Mouse (Mus musculus) megakaryocyte, embryonic 14.5 days (primary cell): ENCODE data around the gene Ern1. TPM values are rescaled to one million over a fixed set of nuclear protein-coding genes. Genes with fewer than 3 reads are reported as not detected.

Experiments used
- H3K27me3 ChIP-seq: replicated peaks from 2 replicates; pipeline ENCODE3; 2012; ENCODE audit warnings: inconsistent platforms
- H3K36me3 ChIP-seq: replicated peaks from 2 replicates; pipeline ENCODE3; 2012; ENCODE audit warnings: low read length, inconsistent platforms, mixed read lengths
- H3K4me1 ChIP-seq: 2 replicates; pipeline ENCODE4 v1.6.1; 2012; ENCODE audit warnings: inconsistent platforms
- H3K4me3 ChIP-seq: replicated peaks from 2 replicates; pipeline ENCODE3; 2012; ENCODE audit warnings: moderate library complexity, mild to moderate bottlenecking, inconsistent platforms
- H3K9me3 ChIP-seq: 2 replicates; pipeline ENCODE4 v1.6.1; 2012; ENCODE audit warnings: inconsistent platforms
- FLI1 ChIP-seq: IDR thresholded peaks from 2 replicates; pipeline ENCODE4 v1.6.1; 2012; ENCODE audit warnings: low read length, inconsistent platforms, mixed read lengths
- GATA1 ChIP-seq: IDR thresholded peaks from 3 replicates; pipeline ENCODE4 v1.6.1; 2012; ENCODE audit warnings: mixed read lengths, low read length, inconsistent platforms, borderline replicate concordance
- polyA plus RNA-seq: library from polyadenylated mRNA; stranded (reverse); fragments of >175 nt; gene quantifications from 2 replicates; pipeline ENCODE4 v1.2.3, GENCODE M21; 2012; ENCODE audit warnings: low replicate concordance; ENCODE audit not compliant: insufficient read depth

The Ern1 gene
- polyA plus RNA-seq, 1 experiment, result 0.86 TPM

DNA sequence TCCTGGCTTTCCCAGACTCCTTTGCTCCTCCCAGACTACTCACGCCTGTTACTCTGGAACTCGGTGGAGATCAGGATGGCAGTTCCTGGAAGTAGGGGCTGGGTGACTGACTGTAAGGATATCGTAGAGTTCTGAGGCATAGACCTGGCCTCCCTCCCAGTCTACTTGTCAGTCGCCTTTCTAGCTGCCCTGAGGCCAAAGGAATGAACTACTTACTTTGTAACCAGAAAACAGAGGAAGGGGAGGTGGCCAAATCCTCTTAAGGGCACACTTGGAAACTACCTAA is 94.4 kb downstream of the Ern1 start:
- TF ChIP-seq GATA1 (no peak), FLI1 (no peak)
- H3K4me3 ChIP-seq, result no peak overlapping the region
- H3K36me3 ChIP-seq, result peaks cover 49% of the 10 kb centered on the region
- H3K9me3 ChIP-seq, result no peaks in the 10 kb centered on the region
- peaks cover 35% of the 10 kb centered on the region for H3K4me1 ChIP-seq
- H3K27me3 ChIP-seq, result no peaks in the 10 kb centered on the region

DNA sequence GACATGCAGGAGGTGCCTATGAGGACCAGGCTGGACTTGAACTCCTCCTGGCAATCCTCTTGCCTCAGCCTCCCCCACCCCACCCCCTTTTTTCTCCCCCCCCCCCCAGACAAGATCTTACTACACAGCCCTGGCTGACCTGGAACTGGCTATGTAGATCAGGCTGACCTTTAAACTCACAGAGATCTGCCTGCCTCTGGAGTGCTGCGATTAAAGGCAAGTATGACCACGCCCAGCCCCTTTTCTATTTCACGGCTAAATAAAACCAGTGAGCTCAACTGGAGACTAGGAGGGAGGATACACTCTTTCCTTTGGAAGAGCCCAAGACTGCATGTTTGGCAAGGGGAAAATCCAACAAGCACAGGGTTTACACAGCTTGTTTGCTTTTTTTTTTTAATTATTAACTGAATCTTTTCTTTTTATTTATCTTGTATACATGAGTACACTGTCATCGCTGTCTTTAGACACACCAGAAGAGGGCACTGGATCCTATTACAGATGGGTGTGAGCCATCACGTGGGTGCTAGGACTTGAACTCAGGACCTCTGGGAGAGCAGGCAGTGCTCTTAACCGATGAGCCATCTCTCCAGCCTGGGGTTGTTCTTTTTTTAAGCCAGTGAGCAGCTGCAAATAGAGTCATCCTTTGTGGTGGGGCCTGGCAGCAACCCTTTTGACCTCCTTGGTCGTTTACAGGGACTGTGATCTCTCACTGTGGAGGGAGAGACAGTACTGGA is 94.9 kb downstream of the Ern1 start:
- Histone ChIP-seq H3K4me1 (peaks cover 40% of the 10 kb centered on the region), H3K9me3 (no peaks in the 10 kb centered on the region), H3K4me3 (no peak overlapping the region), H3K27me3 (no peaks in the 10 kb centered on the region), H3K36me3 (peaks cover 44% of the 10 kb centered on the region)
- TF ChIP-seq FLI1 (no peak), GATA1 (no peak)

DNA sequence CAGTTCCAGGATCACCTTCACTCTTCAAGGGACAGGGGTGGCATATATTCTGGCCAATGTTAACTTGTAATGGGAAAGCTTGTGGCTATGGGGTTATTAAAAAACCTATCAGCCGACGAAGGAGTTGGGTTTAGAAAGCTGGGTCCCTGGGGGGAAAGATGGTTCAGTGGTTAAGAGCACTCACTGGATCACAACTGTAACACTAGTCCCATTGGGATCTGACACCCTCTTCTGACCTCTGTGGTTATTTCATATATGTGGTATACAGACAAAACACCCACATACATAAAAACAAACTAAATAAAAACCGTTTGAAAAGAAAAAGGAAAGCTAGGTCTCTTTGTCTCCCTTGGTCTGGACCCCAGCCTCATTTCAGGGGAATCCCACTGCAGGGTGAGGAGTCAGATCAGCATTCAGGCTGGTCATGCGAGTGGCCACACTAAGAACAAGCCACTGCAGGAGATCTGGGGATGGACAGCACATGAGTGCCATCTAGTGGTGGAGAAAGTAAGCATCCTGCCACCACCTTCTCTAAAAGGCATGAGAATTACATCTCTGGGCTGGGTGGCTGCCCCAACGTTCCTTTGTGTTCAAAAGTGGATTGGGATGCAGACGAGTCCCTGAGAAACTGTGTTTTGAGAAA is 96.0 kb downstream of the Ern1 start:
- TF ChIP-seq GATA1 (no peak), FLI1 (no peak)
- H3K4me1 ChIP-seq, result peaks cover 51% of the 10 kb centered on the region
- no peaks in the 10 kb centered on the region for H3K27me3 ChIP-seq

DNA sequence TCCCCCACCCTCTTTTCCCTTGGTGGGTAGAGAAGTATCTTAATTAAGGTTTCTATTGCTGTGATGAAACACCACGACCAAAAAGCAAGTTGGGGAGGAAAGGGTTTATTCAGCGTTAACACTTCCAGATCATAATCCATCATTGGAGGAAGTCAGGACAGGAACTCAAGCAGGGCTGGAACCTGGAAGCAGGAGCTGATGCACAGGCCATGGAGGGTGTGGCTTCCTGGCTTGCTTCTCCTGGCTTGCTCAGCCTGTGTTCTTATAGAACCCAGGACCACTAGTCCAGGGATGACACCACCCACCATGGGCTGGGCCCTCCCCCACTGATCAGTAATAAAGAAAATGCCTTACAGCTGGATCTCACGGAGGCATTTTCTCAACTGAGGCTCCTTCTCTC is 96.9 kb downstream of the Ern1 start:
- H3K36me3 ChIP-seq, result peaks cover 24% of the 10 kb centered on the region
- no peak for TF ChIP-seq GATA1
- H3K4me1 ChIP-seq, result peaks cover 60% of the 10 kb centered on the region
- no peak overlapping the region for H3K4me3 ChIP-seq
- no peaks in the 10 kb centered on the region for H3K9me3 ChIP-seq
- H3K27me3 ChIP-seq, result no peaks in the 10 kb centered on the region

More for the DNA sequence above, 96.0 kb downstream of the Ern1 start:
- Histone ChIP-seq H3K4me3 (no peak overlapping the region), H3K9me3 (no peaks in the 10 kb centered on the region), H3K36me3 (peaks cover 33% of the 10 kb centered on the region)

DNA sequence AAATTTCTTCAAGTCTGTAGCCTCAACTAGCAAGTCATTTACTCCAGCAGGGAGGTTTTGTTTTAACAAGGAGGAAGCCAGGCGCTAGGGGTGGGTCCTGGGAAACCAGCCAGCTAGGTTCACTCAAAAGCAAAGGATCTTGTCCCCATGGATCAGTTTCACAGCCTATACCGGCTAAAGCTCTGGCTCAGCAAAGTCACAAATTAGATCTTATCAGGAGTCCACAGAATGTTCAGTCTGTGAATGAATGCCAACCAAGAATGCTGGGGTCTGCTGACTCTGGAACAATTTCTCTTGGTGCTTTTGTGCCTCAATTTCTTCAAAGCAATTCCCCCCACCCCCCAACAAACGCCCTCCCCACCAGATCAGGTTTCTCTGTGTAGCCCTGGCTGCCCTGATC is 98.0 kb downstream of the Ern1 start:
- H3K27me3 ChIP-seq, result no peaks in the 10 kb centered on the region
- no peaks in the 10 kb centered on the region for H3K9me3 ChIP-seq
- peaks cover 68% of the 10 kb centered on the region for H3K4me1 ChIP-seq
- no peak overlapping the region for H3K4me3 ChIP-seq
- TF ChIP-seq GATA1 (no peak), FLI1 (no peak)
- peaks cover 16% of the 10 kb centered on the region for H3K36me3 ChIP-seq

DNA sequence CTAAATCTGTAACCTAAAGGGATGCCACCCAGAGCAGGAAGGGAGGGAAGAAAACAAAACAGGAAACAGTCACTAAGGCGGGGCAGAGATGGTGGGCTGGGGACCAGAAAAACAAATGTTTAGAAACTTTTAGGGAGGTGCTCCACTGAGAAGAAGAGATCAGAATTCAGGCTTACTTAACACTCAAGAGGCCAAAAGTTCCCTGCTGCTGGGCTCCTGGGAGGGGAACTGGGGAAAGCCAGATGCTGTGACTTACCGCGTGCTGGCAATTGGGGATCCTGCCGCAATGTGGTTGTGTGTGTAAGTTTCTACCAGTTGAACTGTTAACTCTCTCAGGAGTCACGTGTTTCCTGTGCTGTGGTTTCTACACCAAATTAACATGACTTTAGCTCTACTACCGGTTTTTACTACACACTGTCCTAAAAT is 99.8 kb downstream of the Ern1 start, which contains the start of gene Icam2:
Gene Icam2, minus strand, starts transcription at position 285 of the 426 bp plus-strand sequence.
- Histone ChIP-seq H3K4me1 (peaks cover 86% of the 10 kb centered on the region), H3K27me3 (no peaks in the 10 kb centered on the region), H3K9me3 (no peaks in the 10 kb centered on the region), H3K36me3 (no peaks in the 10 kb centered on the region), H3K4me3 (peak within 1 kb of the TSS; percentile 85)
- TF ChIP-seq FLI1, result no peak
- TF ChIP-seq GATA1, result no peak

DNA sequence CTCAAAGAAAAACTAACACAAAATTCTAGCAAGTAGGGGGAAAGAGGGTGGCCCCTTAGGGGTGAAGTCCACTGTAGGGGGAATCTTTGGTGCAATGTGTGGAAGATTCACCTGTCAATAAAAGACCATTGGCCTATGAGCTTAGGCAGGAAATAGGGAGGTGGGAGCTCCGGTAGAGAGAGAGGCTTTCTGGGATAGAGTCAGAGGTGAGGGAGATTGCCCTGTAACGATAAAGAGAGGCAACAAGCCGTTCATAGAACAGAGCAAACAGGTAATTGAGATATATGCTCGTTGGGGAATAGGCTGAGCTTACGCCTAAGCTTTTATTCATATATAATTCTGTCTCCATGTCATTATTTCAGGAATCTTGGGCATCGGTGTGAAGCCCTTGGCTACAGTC is 100.6 kb downstream of the Ern1 start:
- Histone ChIP-seq H3K36me3 (no peaks in the 10 kb centered on the region), H3K9me3 (no peaks in the 10 kb centered on the region), H3K27me3 (no peaks in the 10 kb centered on the region), H3K4me3 (peak overlapping the region; percentile 85), H3K4me1 (peaks cover 92% of the 10 kb centered on the region)
- no peak for TF ChIP-seq GATA1

DNA sequence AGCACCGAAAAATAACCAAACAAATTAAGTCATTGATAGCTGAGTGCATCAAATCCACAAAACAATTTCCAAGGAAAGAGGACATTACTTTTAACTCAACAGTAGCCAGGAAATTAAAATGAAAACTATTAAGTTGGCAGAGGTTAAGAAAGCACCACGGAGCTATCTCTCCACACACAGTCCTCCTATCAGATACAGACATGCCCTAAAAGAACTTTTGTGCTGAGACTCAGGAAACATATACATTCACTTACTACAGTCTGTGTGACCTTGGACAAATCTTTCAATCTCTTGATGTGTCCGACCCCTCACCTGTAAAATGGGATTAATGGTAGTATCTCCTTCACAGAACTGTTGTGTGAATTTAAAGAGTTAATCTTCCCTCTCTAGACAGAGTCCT is 101.2 kb downstream of the Ern1 start:
- Histone ChIP-seq H3K36me3 (no peaks in the 10 kb centered on the region), H3K4me1 (peaks cover 92% of the 10 kb centered on the region), H3K9me3 (no peaks in the 10 kb centered on the region), H3K27me3 (no peaks in the 10 kb centered on the region), H3K4me3 (peak overlapping the region; percentile 25)
- no peak for TF ChIP-seq FLI1
- no peak for TF ChIP-seq GATA1

DNA sequence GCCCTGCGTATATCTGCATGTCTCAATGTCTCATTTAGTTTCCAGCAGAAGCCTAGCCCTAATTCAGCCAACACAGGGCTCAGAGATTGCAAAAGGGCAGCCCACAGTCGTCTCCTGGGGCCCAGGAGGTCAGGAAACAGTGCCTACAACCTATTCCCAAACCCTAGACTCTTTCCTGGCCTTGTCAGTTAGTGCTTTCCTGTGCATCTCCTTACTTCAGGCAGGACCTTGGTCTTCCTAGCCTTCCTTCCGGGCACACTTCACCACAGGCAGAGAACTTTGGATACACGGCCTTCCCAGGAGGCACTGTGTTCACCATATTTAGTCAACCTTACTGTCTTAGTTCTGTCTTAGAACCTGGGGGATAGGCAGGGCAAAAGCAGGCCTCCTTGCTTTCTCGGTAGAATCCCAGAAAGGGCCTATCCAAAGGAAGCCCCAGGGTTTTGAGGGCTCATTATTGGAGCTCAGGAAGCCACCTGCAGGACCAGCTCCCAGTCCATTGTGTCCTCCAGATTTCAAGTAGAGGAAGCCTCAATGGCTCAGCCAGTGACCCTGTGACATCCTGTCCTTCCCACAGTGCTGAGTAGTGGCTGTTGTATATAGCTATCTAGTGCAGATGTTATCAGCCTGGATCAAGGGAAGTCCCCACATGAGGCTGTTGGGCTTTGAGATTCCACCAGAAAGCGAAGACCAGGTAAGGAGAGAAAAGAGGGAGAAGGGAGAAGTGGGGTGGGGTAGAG is 104.4 kb downstream of the Ern1 start:
- Histone ChIP-seq H3K27me3 (no peaks in the 10 kb centered on the region), H3K36me3 (peaks cover 23% of the 10 kb centered on the region), H3K9me3 (no peaks in the 10 kb centered on the region), H3K4me1 (peaks cover 86% of the 10 kb centered on the region), H3K4me3 (peak overlapping the region; percentile 4)
- TF ChIP-seq FLI1 (no peak), GATA1 (no peak)

DNA sequence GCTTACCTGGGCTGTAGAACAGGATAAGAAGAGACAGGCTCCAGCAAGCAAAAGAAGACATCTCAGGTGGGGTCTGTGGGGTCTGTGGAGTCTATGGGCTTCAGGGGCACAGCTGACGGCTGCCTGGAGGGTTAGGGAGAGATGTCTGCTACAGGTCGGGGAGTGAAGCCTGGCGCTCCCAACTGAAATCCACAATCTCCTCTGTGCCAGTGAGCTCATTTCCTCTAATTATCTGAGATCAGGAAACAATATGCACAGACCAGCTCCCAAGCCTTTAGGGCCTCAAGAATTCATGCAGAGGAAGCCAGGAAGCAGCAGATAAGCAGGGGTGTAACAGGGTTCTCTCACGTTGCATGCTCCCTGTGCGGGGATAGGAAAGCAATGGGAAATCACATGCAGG is 105.2 kb downstream of the Ern1 start:
- peaks cover 3% of the 10 kb centered on the region for H3K27me3 ChIP-seq
- H3K36me3 ChIP-seq, result peaks cover 31% of the 10 kb centered on the region
- peak overlapping the region; percentile 90 for H3K4me3 ChIP-seq

More for the DNA sequence above, 105.2 kb downstream of the Ern1 start:
- H3K9me3 ChIP-seq, result no peaks in the 10 kb centered on the region
- H3K4me1 ChIP-seq, result peaks cover 78% of the 10 kb centered on the region
- TF ChIP-seq FLI1, result no peak
- TF ChIP-seq GATA1, result peak; percentile 77; the same call in 1 of the 3 replicates
